Mouse (Mus musculus): Measurements from ENCODE around the gene Myrf.

GRCm38 (mm10) chr19:10278669-10279324 lies 38.2 kb upstream of the Myrf start:
- TF ChIP-seq POLR2A (IDR thresholded peaks at IDR 0.05; ENCODE audit: extremely low read depth, insufficient read depth, low read length) (no peak), CTCF (IDR thresholded peaks at IDR 0.05; ENCODE audit: low read depth, low read length) (no peak)

Data from liver, adult 2 months (tissue).